Mouse (Mus musculus) bone marrow macrophage, adult 2 months (primary cell): Measurements from ENCODE around the gene Tyk2.

Source experiments
- CTCF ChIP-seq: IDR thresholded peaks from 2 replicates; pipeline ENCODE4 v1.5.1; 2012; ENCODE audit warnings: low read depth, mild to moderate bottlenecking, low read length, moderate library complexity
- POLR2A ChIP-seq: IDR thresholded peaks from 2 replicates; pipeline ENCODE4 v1.6.1; 2012; ENCODE audit warnings: mild to moderate bottlenecking, low read depth, low read length, borderline replicate concordance

GRCm38 (mm10) chr9:21167140-21168097, 36.4 kb upstream of the Tyk2 start:
- TF ChIP-seq CTCF (peak; percentile 4; the same call in 1 of the 2 replicates), POLR2A (no peak)
